Mouse (Mus musculus): ENCODE results near the gene Golga7b. TPM values are rescaled to one million over a fixed set of nuclear protein-coding genes. Genes with fewer than 3 reads are reported as not detected.

Golga7b gene
- total and polyA plus RNA-seq, 3 experiments = 0.27 to 2.0 TPM; not detected in 1

DNA sequence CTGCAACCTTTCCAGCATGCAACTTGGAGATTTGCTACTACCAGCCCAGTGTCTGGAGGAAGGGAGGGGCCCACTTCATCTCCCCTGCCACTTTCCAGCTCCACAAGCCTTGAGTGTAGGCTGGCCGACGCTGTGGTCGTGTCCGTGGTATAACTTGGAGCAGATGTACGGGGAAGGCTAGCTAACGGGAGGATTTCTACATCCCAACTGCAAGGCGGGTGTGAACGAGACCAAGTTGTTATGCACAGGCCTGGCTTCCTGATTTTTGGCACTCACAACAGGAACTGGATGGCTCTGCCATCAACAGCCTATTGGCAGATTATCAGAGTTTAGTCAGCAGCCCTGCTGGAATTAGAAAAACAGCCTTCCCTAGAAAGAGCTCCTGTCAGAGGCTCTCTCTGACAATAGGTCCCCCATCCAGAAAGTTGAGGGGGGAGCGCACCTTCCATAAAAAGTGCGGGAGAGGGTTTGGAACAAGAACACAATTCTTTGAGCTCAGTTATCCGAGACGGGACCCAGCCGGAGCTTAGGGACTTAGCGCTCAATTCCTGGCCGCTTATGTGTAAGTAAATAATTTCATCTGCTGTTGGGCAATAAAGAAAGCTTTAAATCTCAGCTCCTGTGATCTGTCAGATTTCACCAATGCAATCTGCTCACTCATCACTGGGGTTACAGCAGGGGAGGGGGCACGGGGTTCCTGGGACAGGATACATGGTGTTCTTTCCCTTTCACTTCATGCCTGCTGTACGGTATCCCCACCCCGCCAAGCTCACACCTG, 70.5 kb downstream of the Golga7b start:
- Histone ChIP-seq H3K79me2 (ENCODE audit: control insufficient read depth, insufficient read depth, low read length, poor library complexity) (no peaks in the 10 kb centered on the region), H3K9ac (ENCODE audit: control insufficient read depth, low read depth, low read length, poor library complexity, severe bottlenecking) (no peak overlapping the region), H3K4me1 (ENCODE audit: control insufficient read depth in 1 of 2, insufficient read depth in 2 of 2, low read length in 2 of 2) (no peaks in the 10 kb centered on the region), H3K27ac (ENCODE audit: control insufficient read depth, low read depth, low read length) (no peak overlapping the region), H3K4me3 (ENCODE audit: control insufficient read depth in 1 of 2, insufficient read depth in 1 of 2, low read depth in 2 of 2, low read length in 2 of 2) (no peak overlapping the region), H3K27me3 (ENCODE audit: control insufficient read depth in 1 of 2, insufficient read depth in 2 of 2, low read length in 2 of 2) (peaks cover 0 to 3% of the 10 kb centered on the region in 2 experiments; a peak in 1 of 4 replicates), H3K9me3 (replicated peaks; ENCODE audit: insufficient read depth, low read length) (no peaks in the 10 kb centered on the region), H3K36me3 (ENCODE audit: control insufficient read depth in 1 of 2, insufficient read depth in 2 of 2, low read length in 2 of 2) (no peaks in the 10 kb centered on the region)
- no peak for DNase-seq (ENCODE audit: low read depth, low spot score)
- no peak for TF ChIP-seq SIN3A (IDR thresholded peaks at IDR 0.05; ENCODE audit: low read length)
- TF ChIP-seq ZC3H11A (IDR thresholded peaks at IDR 0.05; ENCODE audit: low read depth, low read length) = no peak
- TF ChIP-seq ZMIZ1 (IDR thresholded peaks at IDR 0.05; ENCODE audit: low read depth, low read length) = no peak
- TF ChIP-seq E2F4 (IDR thresholded peaks at IDR 0.05; ENCODE audit: borderline replicate concordance, low read depth, low read length) = no peak
- no peak for TF ChIP-seq MYC (IDR thresholded peaks at IDR 0.05; ENCODE audit: low read depth, low read length)
- TF ChIP-seq POLR2AphosphoS5 (IDR thresholded peaks at IDR 0.05; ENCODE audit: borderline replicate concordance, low read depth, low read length) = no peak
- no peak for TF ChIP-seq GATA1 (IDR thresholded peaks at IDR 0.05; ENCODE audit: low read depth, low read length)
- no peak for TF ChIP-seq NELFE (IDR thresholded peaks at IDR 0.05; ENCODE audit: low read depth, low read length)
- no peak for TF ChIP-seq USF1 (IDR thresholded peaks at IDR 0.05; ENCODE audit: low read depth, low read length)
- TF ChIP-seq MAZ (IDR thresholded peaks at IDR 0.05; ENCODE audit: low read depth, low read length) = no peak
- TF ChIP-seq EP300 (IDR thresholded peaks at IDR 0.05; ENCODE audit: low read depth in 1 of 2, low read length in 2 of 2) = no peak
- no peak for TF ChIP-seq ETS1 (IDR thresholded peaks at IDR 0.05; ENCODE audit: low read depth, low read length)
- no peak for TF ChIP-seq CHD1 (IDR thresholded peaks at IDR 0.05; ENCODE audit: low read depth, low read length)
- no peak for TF ChIP-seq POLR2A (IDR thresholded peaks at IDR 0.05; ENCODE audit: control insufficient read depth in 1 of 2, insufficient read depth in 1 of 2, low read depth in 1 of 2, low read length in 2 of 2, poor library complexity in 1 of 2)
- no peak for TF ChIP-seq TAL1 (IDR thresholded peaks at IDR 0.05; ENCODE audit: low read length)
- TF ChIP-seq RAD21 (IDR thresholded peaks at IDR 0.05; ENCODE audit: low read depth, low read length) = no peak
- no peak for TF ChIP-seq TCF12 (IDR thresholded peaks at IDR 0.05; ENCODE audit: low read depth, low read length)
- no peak for TF ChIP-seq CTCF (IDR thresholded peaks at IDR 0.05 in 2 of 3, conservative IDR thresholded peaks at IDR 0.05 in 1 of 3; ENCODE audit: control insufficient read depth in 1 of 3, insufficient read depth in 1 of 3, low read depth in 2 of 3, low read length in 3 of 3, poor library complexity in 1 of 3, severe bottlenecking in 1 of 3)

Other genes with a start within 250 kb of the Golga7b start
- gene Ankrd2, start 211.6 kb upstream of the Golga7b start, total RNA-seq (2012; rRNA removed) = not detected in 2 replicates
- gene Ankrd2, start 211.6 kb upstream of the Golga7b start, polyA plus RNA-seq (2012; ENCODE audit: insufficient read depth in 1 of 2, insufficient read length in 2 of 2, low read depth in 1 of 2, low replicate concordance in 2 of 2, missing spikeins in 1 of 2) = not detected
- gene Hoga1, start 202.0 kb upstream of the Golga7b start, total RNA-seq (2012; rRNA removed) = 0.31 TPM in 1 of 2 replicates, not detected in the other
- gene Hoga1, start 202.0 kb upstream of the Golga7b start, polyA plus RNA-seq (2012; ENCODE audit: insufficient read depth in 1 of 2, insufficient read length in 2 of 2, low read depth in 1 of 2, low replicate concordance in 2 of 2, missing spikeins in 1 of 2) = under 1 TPM in 1 of 2 experiments, not detected in 1; 0.38 TPM
- gene 4933411K16Rik, start 195.3 kb upstream of the Golga7b start, total RNA-seq (2012; rRNA removed) = not detected in 2 replicates
- under 1 TPM in 1 of 2 experiments, not detected in 1; 0.10 TPM for gene 4933411K16Rik, start 195.3 kb upstream of the Golga7b start, polyA plus RNA-seq (2012; ENCODE audit: insufficient read depth in 1 of 2, insufficient read length in 2 of 2, low read depth in 1 of 2, low replicate concordance in 2 of 2, missing spikeins in 1 of 2)
- 4.9 and 5.7 TPM in 2 replicates for gene Morn4, start 161.2 kb upstream of the Golga7b start, total RNA-seq (2012; rRNA removed)
- 10 to 100 TPM in 1 of 2 experiments, not detected in 1; 18.4 TPM for gene Morn4, start 161.2 kb upstream of the Golga7b start, polyA plus RNA-seq (2012; ENCODE audit: insufficient read depth in 1 of 2, insufficient read length in 2 of 2, low read depth in 1 of 2, low replicate concordance in 2 of 2, missing spikeins in 1 of 2)
- gene Pi4k2a, start 157.1 kb upstream of the Golga7b start, total RNA-seq (2012; rRNA removed) = 10.2 and 12.2 TPM in 2 replicates
- 10 to 100 TPM in 1 of 2 experiments, not detected in 1; 30.3 TPM for gene Pi4k2a, start 157.1 kb upstream of the Golga7b start, polyA plus RNA-seq (2012; ENCODE audit: insufficient read depth in 1 of 2, insufficient read length in 2 of 2, low read depth in 1 of 2, low replicate concordance in 2 of 2, missing spikeins in 1 of 2)
- gene Avpi1, start 118.5 kb upstream of the Golga7b start, total RNA-seq (2012; rRNA removed) = 49.5 and 54.8 TPM in 2 replicates
- gene Avpi1, start 118.5 kb upstream of the Golga7b start, polyA plus RNA-seq (2012; ENCODE audit: insufficient read depth in 1 of 2, insufficient read length in 2 of 2, low read depth in 1 of 2, low replicate concordance in 2 of 2, missing spikeins in 1 of 2) = 10 to 100 TPM in 1 of 2 experiments, not detected in 1; 53.3 TPM
- 7.9 and 9.7 TPM in 2 replicates for gene Marveld1, start 100.2 kb upstream of the Golga7b start, total RNA-seq (2012; rRNA removed)
- gene Marveld1, start 100.2 kb upstream of the Golga7b start, polyA plus RNA-seq (2012; ENCODE audit: insufficient read depth in 1 of 2, insufficient read length in 2 of 2, low read depth in 1 of 2, low replicate concordance in 2 of 2, missing spikeins in 1 of 2) = 10 to 100 TPM in 1 of 2 experiments, not detected in 1; 24.4 TPM
- gene Zfyve27, start 83.6 kb upstream of the Golga7b start, total RNA-seq (2012; rRNA removed) = 22.0 and 27.0 TPM in 2 replicates
- 10 to 100 TPM in 1 of 2 experiments, not detected in 1; 40.2 TPM for gene Zfyve27, start 83.6 kb upstream of the Golga7b start, polyA plus RNA-seq (2012; ENCODE audit: insufficient read depth in 1 of 2, insufficient read length in 2 of 2, low read depth in 1 of 2, low replicate concordance in 2 of 2, missing spikeins in 1 of 2)
- gene Sfrp5, start 45.3 kb upstream of the Golga7b start, total RNA-seq (2012; rRNA removed) = not detected in 2 replicates
- gene Sfrp5, start 45.3 kb upstream of the Golga7b start, polyA plus RNA-seq (2012; ENCODE audit: insufficient read depth in 1 of 2, insufficient read length in 2 of 2, low read depth in 1 of 2, low replicate concordance in 2 of 2, missing spikeins in 1 of 2) = under 1 TPM in 1 of 2 experiments, not detected in 1; 0.50 TPM
- gene Crtac1, start 184.2 kb downstream of the Golga7b start, total RNA-seq (2012; rRNA removed) = not detected in 2 replicates
- gene Crtac1, start 184.2 kb downstream of the Golga7b start, polyA plus RNA-seq (2012; ENCODE audit: insufficient read depth in 1 of 2, insufficient read length in 2 of 2, low read depth in 1 of 2, low replicate concordance in 2 of 2, missing spikeins in 1 of 2) = under 1 TPM in 1 of 2 experiments, not detected in 1; 0.15 TPM